Mouse (Mus musculus) monocyte, adult 5-6 weeks (primary cell): ENCODE measurements around the gene Kif24. TPM values are rescaled to one million over a fixed set of nuclear protein-coding genes. Genes with fewer than 3 reads are reported as not detected.

ENCODE experiments used
- ATAC-seq: fragments of 153-309, 156-312 bp; replicated peaks from 2 replicates; pipeline ENCODE4 v1.8.0; 2017; ENCODE audit warnings: mild to moderate bottlenecking; ENCODE audit not compliant: low TSS enrichment, insufficient number of reproducible peaks, severe bottlenecking, poor library complexity, low FRiP score
- total RNA-seq: library from RNA; stranded (forward); fragments of 200-1000, 200-491, 200-594 nt; gene quantifications from 3 replicates; pipeline ENCODE4 v1.2.3, GENCODE M21; 2017

The Kif24 gene
- total RNA-seq, result 0.57 to 1.6 TPM (median 1.3 TPM) in 3 replicates

GRCm38 (mm10) chr4:41464345-41465286, at the start of gene Kif24, which contains the start of gene Nudt2:
Kif24 (minus strand) TSS chr4:41464887.
Nudt2 (plus strand) TSS chr4:41465151.
- ATAC-seq, result peak; percentile 97

DNA sequence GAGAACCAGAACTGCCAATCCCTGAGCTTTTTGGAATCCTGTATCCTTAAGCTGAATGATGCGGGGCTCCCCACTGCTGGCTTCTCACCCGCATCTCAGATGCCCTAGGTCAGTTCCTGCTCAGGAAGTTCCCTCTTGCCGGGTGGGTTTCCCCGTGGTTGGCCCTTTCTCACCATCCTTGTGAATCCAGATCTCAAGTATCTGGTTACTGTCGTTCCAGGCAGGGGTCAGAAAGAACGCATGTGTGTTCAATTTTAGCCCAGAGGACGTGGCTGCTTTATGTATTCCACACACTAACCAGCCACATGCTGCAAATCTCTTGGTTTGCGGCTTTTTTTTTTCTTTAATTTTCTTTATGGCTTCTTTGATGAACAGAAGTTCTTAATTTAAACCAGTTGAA, 49.0 kb upstream of the Kif24 start:
- ATAC-seq, result no peak

DNA sequence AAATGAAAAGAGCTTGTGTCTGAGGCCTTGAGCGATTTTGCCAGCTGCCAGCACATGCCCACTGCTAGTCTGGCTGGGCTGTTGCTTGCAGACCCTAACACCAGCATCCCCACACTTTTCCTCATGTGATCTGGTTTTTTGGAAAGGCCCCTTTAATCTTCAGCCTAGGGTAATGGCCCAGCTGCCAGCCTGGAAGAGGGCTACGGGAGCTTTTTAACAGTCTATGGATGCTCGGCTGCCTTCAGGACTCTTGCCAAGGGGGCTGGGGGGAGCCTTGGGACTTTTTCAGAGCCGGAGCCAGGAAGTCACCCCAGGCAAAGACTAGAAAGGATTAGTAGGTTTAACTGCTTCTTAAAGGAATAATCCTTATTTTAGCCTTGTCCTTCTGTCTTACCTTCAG, 48.6 kb upstream of the Kif24 start:
- ATAC-seq, result no peak

DNA sequence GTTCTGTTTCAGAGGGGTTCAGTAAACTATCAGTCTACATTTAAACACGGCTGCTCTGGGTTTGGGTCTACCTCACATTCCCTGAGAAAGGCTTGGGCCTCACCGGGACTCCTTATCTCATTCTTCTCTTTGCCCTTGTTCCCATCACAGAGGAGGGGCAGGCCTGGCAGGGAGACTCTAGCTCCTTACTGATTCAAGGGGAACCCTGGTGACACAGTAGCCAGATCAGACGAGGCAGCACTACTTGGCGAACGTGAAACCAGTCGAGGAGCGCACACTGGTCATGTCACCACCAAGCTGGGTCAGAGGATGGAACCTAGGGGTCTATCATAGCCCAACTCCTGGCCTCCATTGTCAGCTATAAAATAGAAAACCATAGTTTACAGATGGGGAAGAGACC, 43.3 kb upstream of the Kif24 start:
- no peak for ATAC-seq

DNA sequence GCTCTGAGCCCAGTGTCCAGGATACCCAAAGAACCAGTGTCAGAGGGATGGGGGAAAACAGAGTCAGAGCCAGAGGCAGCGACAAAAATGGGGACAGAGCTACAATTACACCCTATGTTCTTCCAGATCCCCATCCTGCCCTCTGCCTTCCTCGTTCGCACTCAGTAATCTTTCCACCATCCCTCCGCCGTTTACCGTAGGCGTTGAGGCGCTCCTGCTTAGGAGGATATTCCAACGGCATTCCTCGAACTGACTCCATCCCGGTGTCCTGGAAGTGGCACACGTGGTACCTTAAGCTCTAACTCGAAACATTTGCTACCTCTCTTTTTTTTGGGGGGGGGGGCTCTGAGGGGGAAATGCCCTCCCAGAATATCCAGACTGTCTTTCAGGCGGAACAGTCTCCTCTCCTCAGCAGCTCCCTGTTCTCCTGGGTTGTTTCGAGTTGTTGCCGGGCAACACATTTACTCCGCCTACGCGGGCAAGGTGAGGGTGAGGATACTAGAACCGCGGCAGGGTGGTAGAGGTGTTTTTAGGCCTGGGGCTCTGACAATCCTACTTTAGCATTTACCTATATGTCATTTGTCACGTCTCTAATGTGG, 42.7 kb upstream of the Kif24 start:
- no peak for ATAC-seq

- ATAC-seq, result peak; percentile 58
Observed at GRCm38 (mm10) chr4:41506906-41507305, 42.2 kb upstream of the Kif24 start.

- ATAC-seq, result no peak
Observed at GRCm38 (mm10) chr4:41506156-41506555, 41.5 kb upstream of the Kif24 start.

GRCm38 (mm10) chr4:41505131-41505551, 40.5 kb upstream of the Kif24 start:
- ATAC-seq, result no peak

GRCm38 (mm10) chr4:41504325-41504724, 39.6 kb upstream of the Kif24 start:
- ATAC-seq, result no peak

DNA sequence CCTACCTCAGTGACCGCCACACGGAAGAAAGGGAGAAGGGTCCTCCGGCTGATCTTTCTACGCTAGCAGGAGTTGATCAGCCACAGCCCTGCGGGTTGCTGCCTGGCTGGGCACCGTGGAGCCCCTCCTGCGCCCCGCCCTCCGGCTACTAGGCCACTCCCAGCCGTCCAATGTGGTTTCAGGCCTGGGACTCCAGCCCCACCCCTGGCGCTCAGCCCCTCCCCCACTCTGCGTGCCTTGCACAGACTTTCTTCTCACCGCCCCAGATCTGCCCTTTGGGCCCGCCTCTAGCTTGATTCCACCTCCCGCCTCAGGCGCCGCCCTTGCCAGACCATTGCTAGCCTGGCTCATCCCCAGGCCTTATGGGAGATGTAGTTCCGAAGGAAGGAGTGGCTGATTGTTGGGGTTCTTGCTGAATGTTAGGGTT, 38.3 kb upstream of the Kif24 start, which contains the start of gene AI464131:
Gene AI464131, minus strand, starts transcription at position 91 of the 427 bp plus-strand sequence.
- peak; percentile 65 for ATAC-seq

- ATAC-seq, result no peak
Observed at GRCm38 (mm10) chr4:41502171-41502940, 37.7 kb upstream of the Kif24 start.

GRCm38 (mm10) chr4:41500787-41501186, 36.1 kb upstream of the Kif24 start:
- ATAC-seq, result no peak

GRCm38 (mm10) chr4:41499619-41500018, 34.9 kb upstream of the Kif24 start:
- no peak for ATAC-seq

- no peak for ATAC-seq
Observed at GRCm38 (mm10) chr4:41498921-41499391, 34.3 kb upstream of the Kif24 start.

DNA sequence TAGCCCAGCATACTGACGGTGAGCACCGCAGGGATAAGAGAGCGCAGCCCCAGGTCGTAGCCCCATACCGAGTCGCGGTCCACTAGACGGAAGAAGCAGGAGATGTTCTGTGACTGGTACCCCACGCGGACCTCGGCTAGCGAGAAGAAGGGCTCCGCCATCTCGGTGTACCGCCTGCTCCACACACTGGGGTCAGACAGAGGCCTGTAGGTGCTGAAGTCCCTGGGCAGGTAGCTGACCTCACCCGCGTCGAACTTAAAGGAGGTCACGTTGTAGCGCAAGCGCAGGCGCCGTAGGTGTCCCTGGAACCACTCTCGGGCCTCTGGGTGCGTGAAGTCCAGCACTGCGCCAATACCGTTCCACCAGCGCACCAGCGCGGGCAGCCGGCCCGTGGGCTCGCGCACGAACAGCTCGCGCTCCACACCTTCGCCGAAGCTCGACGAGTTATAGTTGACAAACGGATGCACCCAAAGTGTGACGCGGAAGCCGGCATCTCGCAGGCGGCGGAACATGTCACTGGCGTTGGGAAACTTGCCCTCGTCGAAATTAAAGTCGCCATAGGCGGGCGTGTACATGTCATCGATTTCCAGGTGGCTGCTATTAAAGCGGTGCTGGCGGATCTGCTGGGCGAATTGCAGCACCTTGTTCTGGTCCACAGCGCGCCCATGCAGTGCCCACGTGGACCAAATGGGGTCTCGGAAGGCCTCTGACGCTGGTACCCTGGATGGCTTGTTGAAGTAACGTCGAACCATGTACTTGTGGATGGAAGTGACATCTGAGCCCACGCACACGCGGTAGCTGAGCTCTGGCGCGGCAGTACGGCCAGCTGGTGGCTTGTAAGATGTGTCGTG, 33.5 kb upstream of the Kif24 start:
- no peak for ATAC-seq

- no peak for ATAC-seq
Observed at GRCm38 (mm10) chr4:41497579-41497978, 32.9 kb upstream of the Kif24 start.

GRCm38 (mm10) chr4:41497046-41497445, 32.4 kb upstream of the Kif24 start:
- no peak for ATAC-seq

DNA sequence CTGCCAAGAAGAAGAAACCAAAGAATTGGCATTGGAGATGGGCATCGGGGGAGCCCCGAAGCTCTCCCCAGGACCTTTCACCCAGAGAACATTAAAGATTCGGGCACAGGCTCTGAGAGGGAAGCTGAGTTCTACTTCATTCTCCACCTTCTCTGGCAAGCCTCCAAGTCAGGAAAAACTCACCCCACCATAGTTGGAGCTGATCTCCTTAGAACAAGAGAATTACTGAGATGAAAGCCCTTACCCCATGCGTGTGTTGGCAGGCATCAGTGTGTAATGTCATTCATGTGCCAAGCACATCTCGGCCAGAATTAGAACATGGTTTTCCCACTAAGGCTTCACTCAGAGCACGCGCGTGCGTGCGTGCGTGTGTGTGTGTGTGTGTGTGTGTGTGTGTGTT, 31.2 kb upstream of the Kif24 start:
- no peak for ATAC-seq
